In the genomic region with DNA sequence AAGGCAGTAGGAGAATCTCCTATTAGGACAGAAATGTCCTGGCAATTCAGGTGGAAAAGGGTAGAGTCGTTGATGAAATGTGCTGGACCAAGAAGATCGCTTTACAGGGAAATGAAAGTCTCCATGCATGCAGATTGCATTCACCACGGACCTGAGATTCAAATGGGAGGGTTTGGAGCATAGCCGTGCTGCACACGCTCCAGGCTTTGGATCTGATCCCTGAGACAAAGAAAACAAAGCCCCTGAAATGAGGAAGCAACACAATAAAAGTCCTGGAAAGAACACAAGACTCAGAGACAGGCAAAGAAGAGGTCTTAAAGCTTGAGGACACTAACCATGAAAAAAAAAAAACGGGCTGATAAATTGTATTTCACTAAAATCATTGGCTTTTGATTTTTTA, we compare ENCODE assay signal across 18 mouse cellular contexts.
"Had no signal": no experiment of that assay in that cellular context is flagged by ENCODE, and none has a peak within 500 bp of the region (broad histone marks: within the 10 kb centered on the region; RNA-seq: fewer than 3 reads in every experiment).

No protein-coding gene starts in this region.

- H3K4me3 ChIP-seq: lung, embryonic 15.5 days; megakaryocyte, embryonic 14.5 days; midbrain, embryonic 12.5 days; myocyte; neural tube, embryonic 13.5 days; neural tube, embryonic 15.5 days had no signal

- H3K27me3 ChIP-seq: lung, embryonic 15.5 days; megakaryocyte, embryonic 14.5 days; midbrain, embryonic 12.5 days; neural tube, embryonic 13.5 days; neural tube, embryonic 15.5 days had no signal

- H3K4me1 ChIP-seq: lung, embryonic 15.5 days; midbrain, embryonic 12.5 days; neural tube, embryonic 13.5 days; neural tube, embryonic 15.5 days had no signal

- H3K4me2 ChIP-seq: lung, embryonic 15.5 days; midbrain, embryonic 12.5 days; neural tube, embryonic 13.5 days; neural tube, embryonic 15.5 days had no signal

- H3K36me3 ChIP-seq: lung, embryonic 15.5 days; midbrain, embryonic 12.5 days; neural tube, embryonic 13.5 days; neural tube, embryonic 15.5 days had no signal

- H3K9me3 ChIP-seq: lung, embryonic 15.5 days; midbrain, embryonic 12.5 days; neural tube, embryonic 13.5 days; neural tube, embryonic 15.5 days had no signal

- H3K27ac ChIP-seq: lung, embryonic 15.5 days; macrophage; midbrain, embryonic 12.5 days; neural tube, embryonic 13.5 days; neural tube, embryonic 15.5 days had no signal

- DNase-seq: lung, adult 2 months; lung, postnatal 14 days; midbrain, embryonic 14.5 days; retina, postnatal 1 day; right cerebral cortex, postnatal 25 days; right cerebral cortex, postnatal 4 days; spleen, adult 18-20 months; thymus, adult 18-20 months; thymus, postnatal 36 days had no signal

- ATAC-seq: lung, postnatal 0 days; midbrain, embryonic 16.5 days had no signal

- H3K9ac ChIP-seq: lung, embryonic 15.5 days; midbrain, embryonic 12.5 days; neural tube, embryonic 13.5 days; neural tube, embryonic 15.5 days had no signal
